Mouse (Mus musculus) liver, embryonic 14.5 days (tissue): Measurements from ENCODE around the gene Dpf3. TPM values are rescaled to one million over a fixed set of nuclear protein-coding genes. Genes with fewer than 3 reads are reported as not detected.

Source experiments
- ATAC-seq: fragments of 200-750 bp; cut with Nextera tagmentation; 2 replicates; pipeline ENCODE4 v1.8.0; 2017; ENCODE audit warnings: moderate number of reproducible peaks, mild to moderate bottlenecking, moderate library complexity; ENCODE audit not compliant: insufficient read depth
- DNase-seq, 3 experiments: peaks; one replicate each; pipeline ENCODE4 v3.0.0-alpha.2; 2012 to 2013; ENCODE audit warnings: low read depth in 3 of 3, low spot score in 3 of 3
- H3K27ac ChIP-seq: fragments of 300-500 bp; sonication (generic); 2 replicates; pipeline ENCODE4 v1.5.1; 2014; ENCODE audit warnings: moderate library complexity, mild to moderate bottlenecking, control low read depth, inconsistent platforms
- H3K27me3 ChIP-seq: fragments of 300-500 bp; sonication (generic); 2 replicates; pipeline ENCODE4 v1.6.1; 2014; ENCODE audit warnings: mild to moderate bottlenecking, low read length, moderate library complexity; ENCODE audit not compliant: control insufficient read depth, insufficient read depth
- H3K36me3 ChIP-seq: fragments of 300-500 bp; sonication (generic); replicated peaks from 2 replicates; pipeline ENCODE4 v1.6.1; 2014; ENCODE audit warnings: low read depth; ENCODE audit not compliant: control insufficient read depth, insufficient read depth
- H3K4me1 ChIP-seq, 2 experiments: fragments of 200-500 bp in 1 of 2; fragments of 300-500 bp in 1 of 2; sonication (generic) in 1 of 2; replicated peaks; 2 replicates each; pipeline ENCODE4 v1.6.1; 2012 to 2014; ENCODE audit warnings: antibody characterized with exemption in 1 of 2, inconsistent platforms in 1 of 2, low read length in 1 of 2; ENCODE audit not compliant: control insufficient read depth in 2 of 2, insufficient read depth in 2 of 2
- H3K4me2 ChIP-seq: fragments of 300-500 bp; sonication (generic); 2 replicates; pipeline ENCODE4 v1.6.1; 2014; ENCODE audit warnings: low read depth, mild to moderate bottlenecking, control low read depth, moderate library complexity
- H3K4me3 ChIP-seq, 2 experiments: fragments of 200-500 bp in 1 of 2; fragments of 300-500 bp in 1 of 2; sonication (generic) in 1 of 2; 2 replicates each; pipeline ENCODE4 v1.5.1; 2012 to 2014; ENCODE audit warnings: low read depth in 2 of 2, low read length in 2 of 2, mild to moderate bottlenecking in 2 of 2, control low read depth in 1 of 2, inconsistent platforms in 1 of 2, moderate library complexity in 1 of 2; ENCODE audit not compliant: insufficient read depth in 1 of 2
- H3K9ac ChIP-seq: fragments of 300-500 bp; sonication (generic); replicated peaks from 2 replicates; pipeline ENCODE4 v1.6.1; 2014; ENCODE audit warnings: mild to moderate bottlenecking, control low read depth, moderate library complexity
- H3K9me3 ChIP-seq: fragments of 300-500 bp; sonication (generic); 2 replicates; pipeline ENCODE4 v1.6.1; 2016; ENCODE audit warnings: low read length, mixed read lengths; ENCODE audit not compliant: control insufficient read depth
- CTCF ChIP-seq: IDR thresholded peaks from 2 replicates; pipeline ENCODE4 v1.5.1; 2016; ENCODE audit warnings: antibody characterized with exemption, low read depth, control low read depth
- EP300 ChIP-seq: IDR thresholded peaks from 2 replicates; pipeline ENCODE4 v1.6.1; 2016; ENCODE audit warnings: antibody characterized with exemption, low read depth
- WGBS: fragments of 180-500 bp; shearing (Covaris S2); extraction: QIAGEN DNeasy Blood & Tissue Kit; methylation state at CpG from one replicate; pipeline ENCODE4 v1.1.7; 2014; ENCODE audit not compliant: insufficient replicate concordance; 5-methylcytosine and 5-hydroxymethylcytosine counted together
- polyA plus RNA-seq, 2 experiments: library from polyadenylated mRNA; depleted of rRNA in 1 of 2; stranded (reverse) in 1 of 2; unstranded in 1 of 2; fragments of >200 nt; fragmentation: Nextera tagmentation in 1 of 2; extraction: Ambion mirVana in 1 of 2; gene quantifications; 2 replicates each; pipeline versions ENCODE4 v1.2.1 to v1.2.3; 2012 to 2014

Dpf3 gene
- polyA plus RNA-seq, 2 experiments = 3.7 to 4.8 TPM

- Histone ChIP-seq H3K4me2 (no peak overlapping the region), H3K9ac (no peak overlapping the region), H3K27me3 (no peaks in the 10 kb centered on the region; the same call in 1 of the 2 replicates), H3K36me3 (no peaks in the 10 kb centered on the region), H3K27ac (no peak overlapping the region), H3K4me1 (peaks cover 0 to 3% of the 10 kb centered on the region in 2 experiments; a peak in 1 of 4 replicates), H3K4me3 (no peak overlapping the region), H3K9me3 (no peaks in the 10 kb centered on the region)
- DNase-seq (no peak), ATAC-seq (no peak)
- 10% methylated on average over 7 of the region's 7 CpGs for WGBS
- TF ChIP-seq CTCF (no peak), EP300 (no peak)
Measured at GRCm38 (mm10) chr12:83337776-83338149, 149.8 kb downstream of the Dpf3 start.

- H3K4me2 ChIP-seq = no peak overlapping the region
- ATAC-seq (no peak), DNase-seq (no peak)
- H3K27me3 ChIP-seq = no peaks in the 10 kb centered on the region; the same call in 1 of the 2 replicates
- no peaks in the 10 kb centered on the region for H3K9me3 ChIP-seq
- TF ChIP-seq CTCF = no peak
- no peak overlapping the region for H3K4me3 ChIP-seq
- no peaks in the 10 kb centered on the region for H3K36me3 ChIP-seq
- peaks cover 0 to 3% of the 10 kb centered on the region in 2 experiments; a peak in 1 of 4 replicates for H3K4me1 ChIP-seq
- H3K27ac ChIP-seq = no peak overlapping the region
- no peak overlapping the region for H3K9ac ChIP-seq
- 42% methylated on average over 13 of the region's 13 CpGs for WGBS
Measured at GRCm38 (mm10) chr12:83337077-83337775, 150.3 kb downstream of the Dpf3 start.

- DNase-seq (no peak), ATAC-seq (no peak)
- H3K36me3 ChIP-seq = no peaks in the 10 kb centered on the region
- H3K4me1 ChIP-seq = peaks cover 0 to 2% of the 10 kb centered on the region in 2 experiments; a peak in 1 of 4 replicates
- WGBS = 53% methylated on average over 7 of the region's 7 CpGs
- H3K4me2 ChIP-seq = no peak overlapping the region
- H3K9ac ChIP-seq = no peak overlapping the region
- no peak overlapping the region for H3K27ac ChIP-seq
- no peaks in the 10 kb centered on the region for H3K9me3 ChIP-seq
- H3K4me3 ChIP-seq = no peak overlapping the region
- H3K27me3 ChIP-seq = no peaks in the 10 kb centered on the region
- no peak for TF ChIP-seq EP300
- no peak for TF ChIP-seq CTCF
Measured at GRCm38 (mm10) chr12:83330056-83330455, 157.5 kb downstream of the Dpf3 start.

GRCm38 (mm10) chr12:83328899-83329298 lies 158.6 kb downstream of the Dpf3 start:
- Histone ChIP-seq H3K4me3 (no peak overlapping the region), H3K9me3 (no peaks in the 10 kb centered on the region), H3K27me3 (no peaks in the 10 kb centered on the region), H3K27ac (no peak overlapping the region), H3K4me1 (no peaks in the 10 kb centered on the region), H3K4me2 (no peak overlapping the region), H3K36me3 (no peaks in the 10 kb centered on the region), H3K9ac (no peak overlapping the region)
- WGBS = 82% methylated on average over 13 of the region's 13 CpGs
- TF ChIP-seq CTCF (no peak), EP300 (no peak)
- DNase-seq (no peak), ATAC-seq (peak; percentile 63)

- no peak overlapping the region for H3K4me2 ChIP-seq
- no peak for TF ChIP-seq EP300
- no peak for TF ChIP-seq CTCF
- H3K36me3 ChIP-seq = no peaks in the 10 kb centered on the region
- no peaks in the 10 kb centered on the region for H3K9me3 ChIP-seq
- H3K4me1 ChIP-seq = no peaks in the 10 kb centered on the region
- ATAC-seq (peak; percentile 6; the same call in 1 of the 2 replicates), DNase-seq (no peak)
- H3K4me3 ChIP-seq = no peak overlapping the region
- no peak overlapping the region for H3K27ac ChIP-seq
- H3K9ac ChIP-seq = no peak overlapping the region
- no peaks in the 10 kb centered on the region for H3K27me3 ChIP-seq
- WGBS = 37% methylated on average over 4 of the region's 4 CpGs
Measured at GRCm38 (mm10) chr12:83328491-83328890, 159.0 kb downstream of the Dpf3 start.
